Mouse (Mus musculus): ENCODE data around the gene 4933430I17Rik. TPM values are rescaled to one million over a fixed set of nuclear protein-coding genes. Genes with fewer than 3 reads are reported as not detected.
A peak's percentile ranks its signal among the peaks of the same experiment; 100 is the strongest.

4933430I17Rik gene
- polyA plus RNA-seq, 1 experiment from 2014 or later = 0.93 TPM

GRCm38 (mm10) chr4:62505991-62506390 is 19.2 kb upstream of the 4933430I17Rik start:
- no peak overlapping the region for H3K27ac ChIP-seq
- peaks cover 38% of the 10 kb centered on the region for H3K36me3 ChIP-seq
- H3K9ac ChIP-seq (replicated peaks) = no peak overlapping the region
- 81% methylated on average over 3 of the region's 3 CpGs for WGBS
- no peaks in the 10 kb centered on the region for H3K27me3 ChIP-seq
- no peak overlapping the region for H3K4me2 ChIP-seq
- no peak for ATAC-seq (ENCODE audit: insufficient number of reproducible peaks, insufficient read depth, low FRiP score, low TSS enrichment, low read depth)
- no peak overlapping the region for H3K4me3 ChIP-seq (replicated peaks)
- H3K4me1 ChIP-seq (replicated peaks) = peaks cover 11% of the 10 kb centered on the region
- no peaks in the 10 kb centered on the region for H3K9me3 ChIP-seq

GRCm38 (mm10) chr4:62506798-62507197 is 18.4 kb upstream of the 4933430I17Rik start:
- no peak for ATAC-seq (ENCODE audit: insufficient number of reproducible peaks, insufficient read depth, low FRiP score, low TSS enrichment, low read depth)
- no peaks in the 10 kb centered on the region for H3K27me3 ChIP-seq
- whole genome bisulfite sequencing = 60% methylated on average over 2 of the region's 2 CpGs
- H3K4me1 ChIP-seq (replicated peaks) = 0 out of 2 replicates have a peak, but pooled peaks cover 6% of the 10 kb centered on the region
- no peak overlapping the region for H3K4me2 ChIP-seq
- no peak overlapping the region for H3K27ac ChIP-seq
- peaks cover 46% of the 10 kb centered on the region for H3K36me3 ChIP-seq
- H3K9me3 ChIP-seq = no peaks in the 10 kb centered on the region
- no peak overlapping the region for H3K9ac ChIP-seq (replicated peaks)
- H3K4me3 ChIP-seq (replicated peaks) = no peak overlapping the region

- 93% methylated on average over 5 of the region's 5 CpGs for WGBS
- Histone ChIP-seq H3K27me3 (no peaks in the 10 kb centered on the region), H3K4me2 (no peak overlapping the region), H3K4me3 (replicated peaks) (no peak overlapping the region), H3K36me3 (peaks cover 66% of the 10 kb centered on the region), H3K4me1 (replicated peaks) (no peaks in the 10 kb centered on the region), H3K9ac (replicated peaks) (no peak overlapping the region), H3K9me3 (no peaks in the 10 kb centered on the region), H3K27ac (no peak overlapping the region)
- ATAC-seq (ENCODE audit: insufficient number of reproducible peaks, insufficient read depth, low FRiP score, low TSS enrichment, low read depth) = no peak
Measured at GRCm38 (mm10) chr4:62508839-62509238, 16.3 kb upstream of the 4933430I17Rik start.

GRCm38 (mm10) chr4:62509946-62510345 is 15.2 kb upstream of the 4933430I17Rik start:
- no peaks in the 10 kb centered on the region for H3K4me1 ChIP-seq (replicated peaks)
- no peak for ATAC-seq (ENCODE audit: insufficient number of reproducible peaks, insufficient read depth, low FRiP score, low TSS enrichment, low read depth)
- no peak overlapping the region for H3K9ac ChIP-seq (replicated peaks)
- WGBS = 90% methylated on average over 11 of the region's 11 CpGs
- no peak overlapping the region for H3K4me2 ChIP-seq
- H3K27me3 ChIP-seq = no peaks in the 10 kb centered on the region
- H3K4me3 ChIP-seq (replicated peaks) = no peak overlapping the region
- H3K27ac ChIP-seq = no peak overlapping the region
- H3K36me3 ChIP-seq = peaks cover 70% of the 10 kb centered on the region
- H3K9me3 ChIP-seq = no peaks in the 10 kb centered on the region

- no peaks in the 10 kb centered on the region for H3K9me3 ChIP-seq
- peaks cover 52% of the 10 kb centered on the region for H3K36me3 ChIP-seq
- ATAC-seq (ENCODE audit: insufficient number of reproducible peaks, insufficient read depth, low FRiP score, low TSS enrichment, low read depth) = no peak
- H3K4me3 ChIP-seq (replicated peaks) = no peak overlapping the region
- H3K27ac ChIP-seq = no peak overlapping the region
- no peaks in the 10 kb centered on the region for H3K27me3 ChIP-seq
- peaks cover 31% of the 10 kb centered on the region for H3K4me1 ChIP-seq (replicated peaks)
- 56% methylated on average over 11 of the region's 11 CpGs for WGBS
- H3K4me2 ChIP-seq = no peak overlapping the region
- H3K9ac ChIP-seq (replicated peaks) = no peak overlapping the region
Measured at GRCm38 (mm10) chr4:62513998-62514506, 11.1 kb upstream of the 4933430I17Rik start.

- no peaks in the 10 kb centered on the region for H3K27me3 ChIP-seq
- no peaks in the 10 kb centered on the region for H3K9me3 ChIP-seq
- H3K36me3 ChIP-seq = peaks cover 42% of the 10 kb centered on the region
- WGBS = 89% methylated on average over 7 of the region's 7 CpGs
- H3K4me1 ChIP-seq (replicated peaks) = peaks cover 33% of the 10 kb centered on the region
- H3K4me3 ChIP-seq (replicated peaks) = no peak overlapping the region
- no peak overlapping the region for H3K27ac ChIP-seq
- H3K9ac ChIP-seq (replicated peaks) = no peak overlapping the region
- H3K4me2 ChIP-seq = no peak overlapping the region
- no peak for ATAC-seq (ENCODE audit: insufficient number of reproducible peaks, insufficient read depth, low FRiP score, low TSS enrichment, low read depth)
Measured at GRCm38 (mm10) chr4:62514995-62515394, 10.2 kb upstream of the 4933430I17Rik start.

- Histone ChIP-seq H3K9me3 (no peaks in the 10 kb centered on the region), H3K9ac (replicated peaks) (no peak overlapping the region), H3K36me3 (peaks cover 37% of the 10 kb centered on the region), H3K4me3 (replicated peaks) (no peak overlapping the region), H3K27ac (no peak overlapping the region), H3K27me3 (no peaks in the 10 kb centered on the region), H3K4me2 (no peak overlapping the region), H3K4me1 (replicated peaks) (peaks cover 33% of the 10 kb centered on the region)
- ATAC-seq (ENCODE audit: insufficient number of reproducible peaks, insufficient read depth, low FRiP score, low TSS enrichment, low read depth) = no peak
- 88% methylated on average over 3 of the region's 3 CpGs for WGBS
Measured at GRCm38 (mm10) chr4:62515490-62515889, 9.7 kb upstream of the 4933430I17Rik start.

GRCm38 (mm10) chr4:62516079-62516478 is 9.1 kb upstream of the 4933430I17Rik start:
- no peak overlapping the region for H3K4me3 ChIP-seq (replicated peaks)
- no peaks in the 10 kb centered on the region for H3K9me3 ChIP-seq
- no peak for ATAC-seq (ENCODE audit: insufficient number of reproducible peaks, insufficient read depth, low FRiP score, low TSS enrichment, low read depth)
- H3K9ac ChIP-seq (replicated peaks) = no peak overlapping the region; the same call in 1 of the 2 replicates
- H3K36me3 ChIP-seq = peaks cover 31% of the 10 kb centered on the region
- H3K27ac ChIP-seq = no peak overlapping the region
- peaks cover 33% of the 10 kb centered on the region for H3K4me1 ChIP-seq (replicated peaks)
- 19% methylated on average over 2 of the region's 2 CpGs for WGBS
- 0 out of 2 replicates have a peak overlapping the region, but pooled peaks have one; percentile 6 for H3K4me2 ChIP-seq
- H3K27me3 ChIP-seq = no peaks in the 10 kb centered on the region

- Histone ChIP-seq H3K9me3 (no peaks in the 10 kb centered on the region), H3K4me2 (0 out of 2 replicates have a peak overlapping the region, but pooled peaks have one; percentile 6), H3K36me3 (peaks cover 26% of the 10 kb centered on the region), H3K4me1 (replicated peaks) (peaks cover 33% of the 10 kb centered on the region), H3K9ac (replicated peaks) (peak overlapping the region; percentile 24; the same call in 1 of the 2 replicates), H3K27ac (peak overlapping the region; percentile 41; the same call in 1 of the 2 replicates), H3K4me3 (replicated peaks) (no peak overlapping the region), H3K27me3 (no peaks in the 10 kb centered on the region)
- WGBS = 88% methylated on average over 1 of the region's 1 CpGs
- ATAC-seq (ENCODE audit: insufficient number of reproducible peaks, insufficient read depth, low FRiP score, low TSS enrichment, low read depth) = no peak
Measured at GRCm38 (mm10) chr4:62516579-62516978, 8.6 kb upstream of the 4933430I17Rik start.

- Histone ChIP-seq H3K36me3 (peaks cover 22% of the 10 kb centered on the region), H3K27me3 (no peaks in the 10 kb centered on the region), H3K4me2 (no peak overlapping the region; the same call in 1 of the 2 replicates), H3K27ac (no peak overlapping the region), H3K4me3 (replicated peaks) (no peak overlapping the region), H3K9ac (replicated peaks) (peak overlapping the region; percentile 24; the same call in 1 of the 2 replicates), H3K9me3 (no peaks in the 10 kb centered on the region), H3K4me1 (replicated peaks) (peaks cover 33% of the 10 kb centered on the region)
- ATAC-seq (ENCODE audit: insufficient number of reproducible peaks, insufficient read depth, low FRiP score, low TSS enrichment, low read depth) = no peak
- 83% methylated on average over 8 of the region's 8 CpGs for WGBS
Measured at GRCm38 (mm10) chr4:62517046-62517445, 8.1 kb upstream of the 4933430I17Rik start.

- no peak for ATAC-seq (ENCODE audit: insufficient number of reproducible peaks, insufficient read depth, low FRiP score, low TSS enrichment, low read depth)
- peaks cover 21% of the 10 kb centered on the region for H3K36me3 ChIP-seq
- peak overlapping the region; percentile 78; the same call in 1 of the 2 replicates for H3K9ac ChIP-seq (replicated peaks)
- peaks cover 33% of the 10 kb centered on the region for H3K4me1 ChIP-seq (replicated peaks)
- no peaks in the 10 kb centered on the region for H3K9me3 ChIP-seq
- H3K4me3 ChIP-seq (replicated peaks) = peak overlapping the region; percentile 73; the same call in 1 of the 2 replicates
- H3K4me2 ChIP-seq = peak overlapping the region; percentile 68
- WGBS = 73% methylated on average over 10 of the region's 10 CpGs
- H3K27ac ChIP-seq = no peak overlapping the region; the same call in 1 of the 2 replicates
- H3K27me3 ChIP-seq = no peaks in the 10 kb centered on the region
Measured at GRCm38 (mm10) chr4:62517538-62518415, 7.4 kb upstream of the 4933430I17Rik start.

All from limb, embryonic 12.5 days (tissue).